Mouse (Mus musculus) limb, embryonic 10.5 days (tissue): Measurements from ENCODE around the gene Tnrc6a. TPM values are rescaled to one million over a fixed set of nuclear protein-coding genes. Genes with fewer than 3 reads are reported as not detected.
"Not testable (repeated sequence)": the region's sequence is repeated elsewhere in the genome, so short reads cannot be mapped to it uniquely, and the experiment has no call there.

Source experiments
- DNase-seq: peaks from one replicate; pipeline ENCODE4 v3.0.0-alpha.2; 2017; ENCODE audit warnings: low spot score
- H3K27ac ChIP-seq: fragments of 300-500 bp; sonication (generic); 2 replicates; pipeline ENCODE4 v1.5.1; 2016; ENCODE audit warnings: mild to moderate bottlenecking
- H3K27me3 ChIP-seq: fragments of 300-500 bp; sonication (generic); 2 replicates; pipeline ENCODE4 v1.6.1; 2016; ENCODE audit warnings: low read depth, mild to moderate bottlenecking; ENCODE audit not compliant: poor library complexity, severe bottlenecking
- H3K36me3 ChIP-seq: fragments of 300-500 bp; sonication (generic); 2 replicates; pipeline ENCODE4 v1.6.1; 2016; ENCODE audit warnings: mild to moderate bottlenecking, moderate library complexity
- H3K4me1 ChIP-seq: fragments of 300-500 bp; sonication (generic); 2 replicates; pipeline ENCODE4 v1.6.1; 2016
- H3K4me3 ChIP-seq: fragments of 300-500 bp; sonication (generic); 2 replicates; pipeline ENCODE4 v1.5.1; 2016; ENCODE audit warnings: mild to moderate bottlenecking, moderate library complexity
- H3K9me3 ChIP-seq: fragments of 300-500 bp; sonication (generic); replicated peaks from 2 replicates; pipeline ENCODE4 v1.6.1; 2016; ENCODE audit warnings: mild to moderate bottlenecking
- WGBS: fragments of 180-500 bp; shearing (Covaris S2); methylation state at CpG from one replicate; pipeline ENCODE4 v1.1.7; 2016; 5-methylcytosine and 5-hydroxymethylcytosine counted together
- polyA plus RNA-seq: library from polyadenylated mRNA; unstranded; fragments of >200 nt; fragmentation: Nextera tagmentation; extraction: Ambion mirVana; gene quantifications from 2 replicates; pipeline ENCODE4 v1.2.1, GENCODE M21; 2016

The Tnrc6a gene
- 59.1 and 75.9 TPM in 2 replicates for polyA plus RNA-seq

DNA sequence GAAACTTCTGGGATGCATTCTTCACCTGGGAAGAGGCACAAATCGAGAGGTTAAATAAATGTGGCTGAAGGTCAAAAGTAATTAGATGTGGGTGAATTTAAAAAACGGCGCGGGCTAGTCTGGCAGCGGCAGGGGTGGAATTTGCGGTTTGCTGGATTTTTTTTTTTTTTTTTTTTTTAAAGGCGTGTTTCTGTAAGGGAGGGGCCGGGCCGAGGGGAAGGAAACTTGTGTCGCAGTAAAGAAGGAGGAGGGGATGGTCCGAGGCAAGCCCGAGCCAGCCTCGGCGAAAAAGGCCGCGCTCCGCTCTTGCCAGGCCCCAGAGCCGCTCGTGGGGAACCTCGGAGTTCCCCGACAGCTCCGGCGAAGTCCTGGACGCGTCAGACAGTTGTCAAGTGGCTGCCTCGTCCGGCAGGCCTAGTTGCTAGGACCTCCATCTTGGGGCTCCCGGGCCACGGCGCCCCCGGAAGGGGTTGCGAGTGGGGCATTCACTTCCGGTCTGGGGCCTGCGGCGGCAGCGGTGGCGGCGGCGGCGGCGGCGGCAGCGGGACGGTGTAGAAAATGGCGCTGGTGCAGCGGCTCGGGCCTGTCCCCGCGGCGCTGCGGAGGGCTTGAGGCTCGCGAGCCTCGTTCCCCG lies at the start of gene Tnrc6a:
Gene Tnrc6a (plus strand): TSS at position 221 of the 634 bp plus-strand sequence.
- under 1% methylated on average over 44 of the region's 55 CpGs for WGBS
- Histone ChIP-seq H3K27me3 (no peaks in the 10 kb centered on the region), H3K36me3 (peaks cover 27% of the 10 kb centered on the region), H3K27ac (peak within 1 kb of the TSS; percentile 100), H3K4me1 (peaks cover 9% of the 10 kb centered on the region; the same call in 1 of the 2 replicates), H3K9me3 (no peaks in the 10 kb centered on the region), H3K4me3 (peak within 1 kb of the TSS; percentile 98)
- DNase-seq: peak; percentile 97

DNA sequence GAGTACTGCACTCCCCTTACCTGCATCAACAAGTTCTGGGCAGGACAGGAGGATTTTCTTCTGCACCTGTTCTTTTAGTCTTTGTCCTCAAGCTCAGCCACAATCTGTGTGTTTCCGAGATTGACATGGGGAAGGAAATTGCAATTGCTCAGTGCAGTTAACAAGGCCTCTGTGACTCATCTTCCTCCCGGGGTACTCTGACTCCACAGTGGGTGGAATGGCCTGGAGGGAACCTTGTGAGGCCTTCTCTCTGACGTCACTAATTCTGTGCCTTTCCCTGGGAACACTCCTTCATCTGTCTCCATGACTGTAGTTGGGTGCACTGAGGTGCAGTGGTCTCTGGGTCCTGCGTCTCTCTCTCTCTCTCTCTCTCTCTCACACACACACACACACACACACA lies 41.4 kb upstream of the Tnrc6a start:
- Histone ChIP-seq H3K36me3 (no peaks in the 10 kb centered on the region), H3K27ac (no peak overlapping the region), H3K4me1 (peaks cover 34% of the 10 kb centered on the region), H3K27me3 (no peaks in the 10 kb centered on the region), H3K4me3 (no peak overlapping the region), H3K9me3 (no peaks in the 10 kb centered on the region)
- WGBS: 82% methylated on average over 4 of the region's 4 CpGs
- no peak for DNase-seq

DNA sequence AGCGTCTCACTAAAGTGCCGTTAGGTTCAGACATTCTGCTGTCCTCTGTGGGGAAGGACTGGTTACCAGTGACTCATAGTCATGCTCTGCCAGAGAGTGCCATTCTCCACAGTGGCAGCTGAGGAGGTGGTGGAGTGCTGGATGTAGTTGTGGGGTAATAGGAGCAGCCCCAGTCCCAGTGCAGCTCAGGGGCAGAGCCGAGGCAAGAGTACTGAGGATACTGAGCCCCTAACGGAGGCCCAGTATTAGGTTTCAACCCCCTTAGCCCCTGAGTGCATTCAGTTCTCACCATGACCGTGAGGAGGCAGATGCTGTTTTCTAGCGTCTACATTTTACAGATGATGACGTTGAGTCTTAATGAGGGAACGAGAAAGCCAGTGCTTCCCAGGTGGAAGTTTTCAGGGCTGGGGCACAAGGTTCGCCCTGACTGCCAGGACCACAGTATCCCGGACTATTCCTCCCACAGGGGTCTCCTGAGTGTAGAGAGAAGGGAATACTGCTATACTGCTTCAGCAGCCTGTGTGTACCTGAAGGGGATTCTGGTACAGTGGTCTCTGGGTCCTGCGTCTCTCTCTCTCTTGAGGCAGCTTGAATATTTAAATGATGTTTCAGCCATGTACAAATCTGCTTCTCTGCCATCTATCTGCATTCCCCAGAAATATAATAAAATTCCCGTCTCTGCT lies 40.1 kb upstream of the Tnrc6a start:
- no peaks in the 10 kb centered on the region for H3K9me3 ChIP-seq
- H3K4me1 ChIP-seq: peaks cover 38% of the 10 kb centered on the region
- DNase-seq: peak; percentile 45
- no peaks in the 10 kb centered on the region for H3K27me3 ChIP-seq
- H3K36me3 ChIP-seq: no peaks in the 10 kb centered on the region
- H3K27ac ChIP-seq: peak overlapping the region; percentile 83
- WGBS: 32% methylated on average over 12 of the region's 12 CpGs
- H3K4me3 ChIP-seq: peak overlapping the region; percentile 43; the same call in 1 of the 2 replicates

DNA sequence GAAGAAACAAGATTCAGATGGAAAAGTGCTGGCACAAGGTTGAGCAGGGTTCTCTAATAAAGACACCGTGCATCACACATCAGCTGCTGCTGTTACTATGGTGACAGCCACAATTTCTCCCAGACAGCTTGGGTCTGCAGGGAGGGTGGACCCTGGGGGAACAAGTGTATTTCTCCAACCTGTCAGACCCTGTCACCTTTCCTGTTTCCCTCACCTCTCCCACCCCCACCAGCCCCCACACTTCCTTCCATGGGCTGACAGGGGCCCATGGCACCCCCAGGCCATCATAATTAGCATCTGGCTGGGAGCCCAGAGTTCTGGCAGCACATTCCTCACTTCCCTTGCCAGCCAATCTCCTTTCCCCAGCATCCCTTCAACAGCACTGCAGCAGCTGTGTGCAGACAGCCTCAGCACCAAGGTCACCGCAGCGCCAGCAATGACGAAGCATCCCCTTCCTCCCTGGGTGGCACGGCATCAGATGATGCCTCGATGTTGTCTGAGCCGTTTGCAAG lies 39.4 kb upstream of the Tnrc6a start:
- DNase-seq: peak; percentile 82
- H3K27ac ChIP-seq: peak overlapping the region; percentile 83
- no peaks in the 10 kb centered on the region for H3K9me3 ChIP-seq
- peaks cover 38% of the 10 kb centered on the region for H3K4me1 ChIP-seq
- H3K27me3 ChIP-seq: no peaks in the 10 kb centered on the region
- 1% methylated on average over 7 of the region's 7 CpGs for WGBS
- H3K36me3 ChIP-seq: no peaks in the 10 kb centered on the region
- H3K4me3 ChIP-seq: peak overlapping the region; percentile 43

DNA sequence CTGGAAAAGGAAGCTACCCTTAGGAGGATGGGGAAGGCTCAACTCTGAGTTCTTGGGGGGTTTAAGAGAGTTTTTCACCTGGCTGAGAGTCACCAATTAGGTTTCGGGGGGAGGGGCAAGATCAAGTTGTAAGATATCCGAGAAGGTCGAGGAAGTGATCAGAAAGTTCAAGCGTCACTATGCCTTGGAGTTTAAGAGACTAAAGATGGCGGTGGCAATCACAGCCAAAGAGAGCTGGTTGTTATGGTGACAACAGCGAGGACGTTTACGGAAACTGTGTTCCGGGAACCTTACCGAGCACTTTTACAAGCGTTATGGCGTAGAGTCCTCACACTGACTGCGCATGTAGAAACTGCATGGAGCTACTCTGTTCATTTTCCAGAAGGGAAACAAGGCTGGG lies 39.0 kb upstream of the Tnrc6a start:
- 15% methylated on average over 13 of the region's 13 CpGs for WGBS
- DNase-seq: peak; percentile 43
- Histone ChIP-seq H3K27me3 (no peaks in the 10 kb centered on the region), H3K27ac (peak overlapping the region; percentile 83), H3K9me3 (no peaks in the 10 kb centered on the region), H3K4me1 (peaks cover 38% of the 10 kb centered on the region), H3K4me3 (peak overlapping the region; percentile 43), H3K36me3 (no peaks in the 10 kb centered on the region)

DNA sequence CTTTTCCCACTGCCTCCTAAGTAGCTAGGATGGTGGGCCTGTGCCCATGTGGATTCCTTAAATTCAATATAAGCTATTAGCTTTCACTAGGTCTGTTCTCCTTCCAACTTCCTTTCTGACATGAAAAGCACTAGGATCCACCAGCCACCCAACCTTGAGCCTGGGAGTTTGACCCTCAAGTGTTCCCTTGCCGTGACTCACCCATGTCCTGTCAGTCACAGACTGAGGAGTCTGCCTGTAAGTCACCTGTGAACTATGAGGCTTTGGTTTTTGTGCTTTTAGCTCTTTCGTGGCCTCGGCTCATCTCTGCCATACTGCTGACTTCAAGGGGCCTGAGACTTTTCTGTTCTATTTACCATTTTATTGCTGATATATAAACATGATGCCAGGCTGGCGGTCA lies 34.8 kb upstream of the Tnrc6a start:
- Histone ChIP-seq H3K4me3 (no peak overlapping the region), H3K4me1 (peaks cover 30% of the 10 kb centered on the region), H3K9me3 (no peaks in the 10 kb centered on the region), H3K36me3 (no peaks in the 10 kb centered on the region), H3K27me3 (no peaks in the 10 kb centered on the region), H3K27ac (no peak overlapping the region)
- 88% methylated on average over 4 of the region's 4 CpGs for WGBS
- DNase-seq: no peak

DNA sequence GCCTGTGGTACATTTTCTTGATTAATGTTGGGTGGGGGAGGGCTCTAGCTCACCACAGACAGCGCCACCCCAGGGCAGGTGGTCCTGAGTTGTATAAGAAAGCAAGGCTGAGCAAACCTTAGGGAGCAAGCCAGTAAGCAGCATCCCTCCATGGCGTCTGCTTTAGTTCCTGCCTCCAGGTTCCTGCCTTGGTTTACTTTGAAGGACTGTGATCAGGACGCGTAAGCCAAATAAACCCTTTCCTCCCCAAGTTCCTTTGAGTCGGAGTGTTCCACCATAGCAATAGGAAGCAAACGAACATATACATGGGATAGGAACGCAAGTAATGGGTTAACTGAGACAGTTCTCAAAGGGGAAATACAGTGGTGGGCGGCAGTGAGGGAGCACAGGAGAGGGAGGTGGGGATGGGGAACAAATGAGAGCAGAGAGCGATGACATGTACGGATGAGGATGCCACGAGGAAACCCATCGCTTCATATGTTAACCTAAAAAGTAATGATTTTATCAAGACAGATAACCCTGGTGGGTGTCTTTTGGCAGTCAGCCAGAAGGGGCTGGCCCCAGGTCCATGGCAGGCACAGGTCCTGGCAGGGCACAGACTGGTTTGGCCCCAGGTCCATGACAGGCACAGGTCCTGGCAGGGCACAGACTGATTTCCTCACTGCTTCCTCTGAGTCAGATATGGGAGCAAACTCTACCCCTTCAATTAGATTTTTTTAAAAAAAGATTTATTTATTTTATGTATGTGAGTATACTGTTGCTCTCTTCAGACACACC lies 27.2 kb upstream of the Tnrc6a start:
- no peaks in the 10 kb centered on the region for H3K27me3 ChIP-seq
- no peaks in the 10 kb centered on the region for H3K9me3 ChIP-seq
- WGBS: 91% methylated on average over 12 of the region's 12 CpGs
- H3K36me3 ChIP-seq: no peaks in the 10 kb centered on the region
- H3K4me3 ChIP-seq: no peak overlapping the region
- DNase-seq: no peak
- H3K27ac ChIP-seq: peak overlapping the region; percentile 96
- peaks cover 36% of the 10 kb centered on the region for H3K4me1 ChIP-seq

DNA sequence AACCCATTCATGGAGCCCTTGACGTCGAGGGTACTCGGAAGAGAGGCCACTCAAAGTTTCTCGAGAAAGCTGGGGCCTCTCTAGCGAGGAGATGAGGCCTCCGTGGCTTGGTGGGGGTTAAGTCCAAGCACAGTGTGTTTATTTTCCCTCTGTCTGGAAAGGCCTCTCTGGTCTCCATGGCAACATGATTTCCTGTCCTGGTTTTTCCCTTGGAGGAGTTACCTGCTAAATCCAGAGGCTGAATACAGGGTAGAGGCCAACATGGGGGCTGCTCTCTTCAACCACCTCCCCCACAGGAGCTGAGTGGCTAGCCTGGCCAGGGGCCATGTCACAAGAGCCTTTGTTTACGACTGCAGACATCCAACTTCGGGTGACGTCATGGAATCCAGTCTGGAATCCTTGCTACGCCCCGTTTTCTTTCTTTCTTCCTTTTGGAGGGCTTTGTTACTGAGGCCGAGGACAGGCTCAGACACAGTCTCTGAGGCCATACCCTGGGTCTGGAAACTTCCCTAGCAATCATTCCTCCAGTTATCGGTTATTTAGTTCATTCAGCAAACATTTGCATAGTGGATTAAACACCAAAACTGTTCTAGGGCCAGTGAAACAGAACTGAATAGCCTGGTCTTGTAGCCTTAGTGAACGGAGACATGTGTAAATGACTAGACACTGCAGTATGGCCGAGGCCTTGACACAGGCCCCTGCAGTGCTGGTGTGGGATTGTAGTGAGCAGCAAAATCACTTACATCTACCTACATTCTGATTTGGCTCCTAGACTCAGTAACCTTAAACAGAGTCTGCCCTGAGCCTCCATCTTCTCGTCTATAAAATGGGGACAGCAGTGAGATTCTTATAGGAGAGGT lies 25.6 kb upstream of the Tnrc6a start:
- Histone ChIP-seq H3K9me3 (no peaks in the 10 kb centered on the region), H3K27me3 (no peaks in the 10 kb centered on the region), H3K36me3 (no peaks in the 10 kb centered on the region), H3K27ac (peak overlapping the region; percentile 96), H3K4me3 (peak overlapping the region; percentile 13; the same call in 1 of the 2 replicates), H3K4me1 (peaks cover 36% of the 10 kb centered on the region)
- WGBS: 29% methylated on average over 16 of the region's 16 CpGs
- DNase-seq: peak; percentile 82

DNA sequence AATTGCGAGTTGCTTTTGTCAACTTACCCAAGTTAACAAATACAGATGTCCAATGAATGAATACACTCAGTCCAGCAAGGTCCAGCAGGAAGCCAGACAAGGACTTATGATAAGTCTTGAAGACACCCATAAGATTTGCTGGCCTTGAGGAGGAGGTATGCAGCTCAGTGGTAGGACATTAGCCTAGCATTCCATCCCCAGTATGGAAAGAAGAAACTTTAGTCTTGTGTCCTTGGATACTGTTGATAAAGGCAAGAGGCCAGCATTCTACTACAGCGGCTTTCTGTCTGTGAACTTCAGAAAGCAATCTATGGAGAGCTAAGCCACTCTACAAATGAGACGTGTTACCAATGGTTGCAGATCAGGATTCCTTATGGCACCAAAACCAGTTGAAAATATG lies 22.4 kb upstream of the Tnrc6a start:
- Histone ChIP-seq H3K9me3 (no peaks in the 10 kb centered on the region), H3K4me3 (no peak overlapping the region), H3K4me1 (peaks cover 36% of the 10 kb centered on the region), H3K27me3 (no peaks in the 10 kb centered on the region), H3K36me3 (no peaks in the 10 kb centered on the region), H3K27ac (peak overlapping the region; percentile 10; the same call in 1 of the 2 replicates)
- DNase-seq: no peak
- WGBS: 95% methylated on average over 3 of the region's 3 CpGs

DNA sequence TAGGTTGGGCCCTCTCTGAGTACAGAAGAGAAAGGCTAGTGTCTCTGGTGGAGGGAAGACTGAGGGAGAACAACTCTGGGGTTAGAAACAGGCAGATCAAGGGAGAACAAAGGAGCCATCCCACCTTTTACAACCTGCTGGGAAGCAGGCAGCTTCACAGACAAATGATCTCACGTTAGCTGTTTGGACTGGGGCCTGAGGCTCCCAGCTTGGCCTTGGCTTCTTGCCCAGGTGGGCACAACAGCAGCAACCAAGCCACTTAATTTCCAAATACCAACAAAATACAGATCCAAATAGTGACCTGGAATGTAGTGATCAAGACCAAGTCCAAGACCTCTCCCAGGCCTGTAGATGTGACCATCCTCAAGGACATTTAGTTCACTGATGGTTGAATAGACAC lies 18.3 kb upstream of the Tnrc6a start:
- H3K4me3 ChIP-seq, H3K9me3 ChIP-seq, H3K27ac ChIP-seq, DNase-seq, H3K27me3 ChIP-seq, H3K36me3 ChIP-seq: not testable (repeated sequence)
- WGBS: 33% methylated on average over 1 of the region's 1 CpGs
- peaks cover 13% of the 10 kb centered on the region; the same call in 1 of the 2 replicates for H3K4me1 ChIP-seq

DNA sequence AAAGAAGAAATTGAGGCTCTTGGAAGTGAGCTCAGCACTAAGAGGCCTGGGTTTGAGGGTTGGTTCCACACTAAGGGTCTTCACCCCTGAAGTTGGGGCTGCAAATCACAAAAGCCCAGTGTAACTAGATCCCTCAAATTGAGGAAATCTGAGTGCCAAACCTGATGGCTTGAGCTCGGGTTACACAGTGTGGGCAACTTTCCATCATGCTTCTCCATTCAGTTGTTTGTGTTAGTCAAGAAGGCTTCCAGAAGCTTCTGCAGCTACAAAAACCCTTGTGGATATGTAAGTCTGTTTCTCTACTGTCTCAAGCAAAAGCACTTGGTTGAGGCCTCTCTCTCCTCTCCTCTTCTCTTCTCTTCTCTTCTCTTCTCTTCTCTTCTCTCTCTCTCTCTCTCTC lies 17.8 kb upstream of the Tnrc6a start:
- DNase-seq: no peak
- H3K36me3 ChIP-seq: no peaks in the 10 kb centered on the region
- H3K27me3 ChIP-seq: no peaks in the 10 kb centered on the region
- H3K9me3 ChIP-seq: no peaks in the 10 kb centered on the region
- peaks cover 18% of the 10 kb centered on the region; the same call in 1 of the 2 replicates for H3K4me1 ChIP-seq
- WGBS: 71% methylated on average over 1 of the region's 1 CpGs
- H3K4me3 ChIP-seq: no peak overlapping the region
- peak overlapping the region; percentile 31; the same call in 1 of the 2 replicates for H3K27ac ChIP-seq

DNA sequence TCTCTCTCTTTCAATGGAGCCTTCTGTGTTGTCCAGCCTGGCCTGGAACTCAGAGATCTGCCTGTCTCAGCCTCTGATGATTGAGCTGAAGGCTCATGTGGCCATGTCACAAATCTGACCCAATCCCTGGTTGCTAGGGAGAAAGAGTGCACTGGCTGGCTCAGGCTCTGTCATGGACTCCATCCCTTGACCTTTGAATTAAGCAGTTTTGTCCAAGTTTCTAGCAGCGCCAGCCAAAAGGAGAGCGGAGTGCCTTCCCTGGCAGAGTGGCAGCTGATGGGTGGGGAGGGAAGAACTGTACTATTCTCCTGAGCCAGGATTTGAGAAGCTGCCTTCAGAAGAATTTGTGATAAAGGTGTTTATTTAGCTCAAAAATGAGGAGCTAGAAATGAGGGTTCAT lies 17.4 kb upstream of the Tnrc6a start:
- WGBS: 100% methylated on average over 2 of the region's 2 CpGs
- H3K4me1 ChIP-seq: peaks cover 20% of the 10 kb centered on the region; the same call in 1 of the 2 replicates
- no peak for DNase-seq
- H3K27ac ChIP-seq: 0 out of 2 replicates have a peak overlapping the region, but pooled peaks have one; percentile 31
- H3K27me3 ChIP-seq: no peaks in the 10 kb centered on the region
- no peaks in the 10 kb centered on the region for H3K9me3 ChIP-seq
- H3K4me3 ChIP-seq: no peak overlapping the region
- no peaks in the 10 kb centered on the region for H3K36me3 ChIP-seq
